Mouse (Mus musculus): ENCODE measurements at regions not wholly inside any gene's neighbourhood (a gene's known extent, or its start where the extent isn't known, plus 50 kb on each side); places are given as distances from the start of the nearest gene placed in this dataset.

- WGBS = 80% methylated on average over 1 of the region's 1 CpGs
- H3K27me3 ChIP-seq = no peaks in the 10 kb centered on the region
- ATAC-seq = no peak
- H3K4me1 ChIP-seq (replicated peaks) = peaks cover 6% of the 10 kb centered on the region; the same call in 1 of the 2 replicates
- H3K4me2 ChIP-seq (replicated peaks) = no peak overlapping the region
- no peak overlapping the region for H3K4me3 ChIP-seq (replicated peaks)
- H3K9me3 ChIP-seq = no peaks in the 10 kb centered on the region
- no peaks in the 10 kb centered on the region for H3K36me3 ChIP-seq
- no peak overlapping the region for H3K9ac ChIP-seq (replicated peaks)
- H3K27ac ChIP-seq = no peak overlapping the region
These were observed 381.5 kb downstream of the Kcnj3 start for GRCm38 (mm10) chr2:55817273-55817672.

GRCm38 (mm10) chr2:55818220-55818619 lies 382.4 kb downstream of the Kcnj3 start:
- Histone ChIP-seq H3K9me3 (no peaks in the 10 kb centered on the region), H3K4me2 (replicated peaks) (peak overlapping the region; percentile 43), H3K4me3 (replicated peaks) (peak overlapping the region; percentile 12; the same call in 1 of the 2 replicates), H3K36me3 (no peaks in the 10 kb centered on the region), H3K4me1 (replicated peaks) (peaks cover 6% of the 10 kb centered on the region; the same call in 1 of the 2 replicates), H3K27ac (peak overlapping the region; percentile 75), H3K9ac (replicated peaks) (no peak overlapping the region; the same call in 1 of the 2 replicates), H3K27me3 (no peaks in the 10 kb centered on the region)
- ATAC-seq = peak; percentile 95
- 15% methylated on average over 7 of the region's 7 CpGs for WGBS

- no peak for ATAC-seq
- Histone ChIP-seq H3K36me3 (no peaks in the 10 kb centered on the region), H3K4me1 (replicated peaks) (peaks cover 6% of the 10 kb centered on the region; the same call in 1 of the 2 replicates), H3K27ac (no peak overlapping the region), H3K4me2 (replicated peaks) (no peak overlapping the region), H3K9ac (replicated peaks) (no peak overlapping the region), H3K9me3 (no peaks in the 10 kb centered on the region), H3K4me3 (replicated peaks) (no peak overlapping the region), H3K27me3 (no peaks in the 10 kb centered on the region)
These were observed 387.0 kb downstream of the Kcnj3 start for GRCm38 (mm10) chr2:55822726-55823125.

- Histone ChIP-seq H3K27me3 (no peaks in the 10 kb centered on the region), H3K4me2 (replicated peaks) (no peak overlapping the region), H3K9ac (replicated peaks) (no peak overlapping the region), H3K9me3 (no peaks in the 10 kb centered on the region), H3K4me3 (replicated peaks) (no peak overlapping the region), H3K36me3 (no peaks in the 10 kb centered on the region), H3K27ac (no peak overlapping the region), H3K4me1 (replicated peaks) (no peaks in the 10 kb centered on the region)
- WGBS = 56% methylated on average over 1 of the region's 1 CpGs
- ATAC-seq = no peak
These were observed 405.8 kb downstream of the Kcnj3 start for GRCm38 (mm10) chr2:55841521-55841920.

- Histone ChIP-seq H3K9ac (replicated peaks) (no peak overlapping the region), H3K4me3 (replicated peaks) (no peak overlapping the region), H3K27me3 (no peaks in the 10 kb centered on the region), H3K9me3 (no peaks in the 10 kb centered on the region), H3K27ac (no peak overlapping the region), H3K36me3 (no peaks in the 10 kb centered on the region), H3K4me2 (replicated peaks) (no peak overlapping the region), H3K4me1 (replicated peaks) (no peaks in the 10 kb centered on the region)
- 67% methylated on average over 3 of the region's 3 CpGs for WGBS
- no peak for ATAC-seq
These were observed 411.1 kb downstream of the Kcnj3 start for GRCm38 (mm10) chr2:55846832-55847382.

GRCm38 (mm10) chr2:55862479-55862878 lies 426.7 kb downstream of the Kcnj3 start:
- ATAC-seq = no peak
- 71% methylated on average over 1 of the region's 1 CpGs for WGBS

GRCm38 (mm10) chr2:55889976-55890375 lies 454.2 kb downstream of the Kcnj3 start:
- Histone ChIP-seq H3K4me3 (replicated peaks) (no peak overlapping the region), H3K9me3 (no peaks in the 10 kb centered on the region), H3K9ac (replicated peaks) (no peak overlapping the region), H3K4me2 (replicated peaks) (no peak overlapping the region), H3K27ac (no peak overlapping the region), H3K36me3 (no peaks in the 10 kb centered on the region), H3K27me3 (no peaks in the 10 kb centered on the region), H3K4me1 (replicated peaks) (no peaks in the 10 kb centered on the region)
- WGBS = 78% methylated on average over 2 of the region's 2 CpGs
- ATAC-seq = no peak

More at GRCm38 (mm10) chr2:55862479-55862878, 426.7 kb downstream of the Kcnj3 start:
- Histone ChIP-seq H3K27ac (no peak overlapping the region), H3K4me1 (replicated peaks) (no peaks in the 10 kb centered on the region), H3K4me3 (replicated peaks) (no peak overlapping the region), H3K4me2 (replicated peaks) (no peak overlapping the region), H3K36me3 (no peaks in the 10 kb centered on the region), H3K27me3 (no peaks in the 10 kb centered on the region), H3K9me3 (no peaks in the 10 kb centered on the region), H3K9ac (replicated peaks) (no peak overlapping the region)

- no peak overlapping the region for H3K4me2 ChIP-seq (replicated peaks)
- no peak for ATAC-seq
- WGBS = 70% methylated on average over 1 of the region's 1 CpGs
These were observed 457.2 kb downstream of the Kcnj3 start for GRCm38 (mm10) chr2:55892821-55893535.

GRCm38 (mm10) chr2:55920294-55920693 lies 484.5 kb downstream of the Kcnj3 start:
- H3K27me3 ChIP-seq = no peaks in the 10 kb centered on the region
- WGBS = 89% methylated on average over 1 of the region's 1 CpGs
- H3K36me3 ChIP-seq = no peaks in the 10 kb centered on the region
- peak; percentile 84 for ATAC-seq
- H3K27ac ChIP-seq = no peak overlapping the region
- H3K4me1 ChIP-seq (replicated peaks) = no peaks in the 10 kb centered on the region
- no peak overlapping the region for H3K4me3 ChIP-seq (replicated peaks)
- no peak overlapping the region for H3K4me2 ChIP-seq (replicated peaks)
- H3K9me3 ChIP-seq = no peaks in the 10 kb centered on the region
- H3K9ac ChIP-seq (replicated peaks) = no peak overlapping the region

More at GRCm38 (mm10) chr2:55892821-55893535, 457.2 kb downstream of the Kcnj3 start:
- H3K27ac ChIP-seq = no peak overlapping the region
- H3K4me1 ChIP-seq (replicated peaks) = no peaks in the 10 kb centered on the region
- H3K27me3 ChIP-seq = no peaks in the 10 kb centered on the region
- H3K4me3 ChIP-seq (replicated peaks) = no peak overlapping the region
- H3K9me3 ChIP-seq = no peaks in the 10 kb centered on the region
- no peak overlapping the region for H3K9ac ChIP-seq (replicated peaks)
- no peaks in the 10 kb centered on the region for H3K36me3 ChIP-seq

Measured in midbrain, embryonic 13.5 days (tissue).